Mouse (Mus musculus) olfactory bulb, adult 2 months (tissue): Measurements from ENCODE around the gene Ttc9c. TPM values are rescaled to one million over a fixed set of nuclear protein-coding genes. Genes with fewer than 3 reads are reported as not detected.

Source experiments
- H3K27ac ChIP-seq: fragments of 200-500 bp; 2 replicates; pipeline ENCODE4 v1.5.1; 2012; ENCODE audit warnings: low read depth, low read length; ENCODE audit not compliant: insufficient read depth
- H3K4me1 ChIP-seq: fragments of 200-500 bp; 2 replicates; pipeline ENCODE4 v1.6.1; 2012; ENCODE audit warnings: low read length; ENCODE audit not compliant: control insufficient read depth, insufficient read depth
- H3K4me3 ChIP-seq: fragments of 200-500 bp; 2 replicates; pipeline ENCODE4 v1.5.1; 2012; ENCODE audit warnings: mild to moderate bottlenecking, low read depth, low read length, moderate library complexity; ENCODE audit not compliant: insufficient read depth
- CTCF ChIP-seq: fragments of 200-500 bp; IDR thresholded peaks from 2 replicates; pipeline ENCODE4 v1.5.1; 2012; ENCODE audit warnings: low read depth, mild to moderate bottlenecking, low read length, moderate library complexity; ENCODE audit not compliant: insufficient read depth
- POLR2A ChIP-seq: fragments of 200-500 bp; IDR thresholded peaks from 2 replicates; pipeline ENCODE4 v1.6.1; 2012; ENCODE audit warnings: mild to moderate bottlenecking, low read depth, low read length, moderate library complexity; ENCODE audit not compliant: insufficient read depth
- WGBS: fragments of 180-500 bp; shearing (Covaris S2); methylation state at CpG from one replicate; pipeline ENCODE4 v1.1.7; 2018; 5-methylcytosine and 5-hydroxymethylcytosine counted together
- polyA plus RNA-seq: library from polyadenylated mRNA; stranded (reverse); fragments of >200 nt; gene quantifications from 2 replicates; pipeline ENCODE4 v1.2.4, GENCODE M21; 2012; ENCODE audit warnings: low replicate concordance; ENCODE audit not compliant: missing spikeins, insufficient read depth, insufficient read length

Ttc9c gene
- polyA plus RNA-seq, 1 experiment, result not detected

DNA sequence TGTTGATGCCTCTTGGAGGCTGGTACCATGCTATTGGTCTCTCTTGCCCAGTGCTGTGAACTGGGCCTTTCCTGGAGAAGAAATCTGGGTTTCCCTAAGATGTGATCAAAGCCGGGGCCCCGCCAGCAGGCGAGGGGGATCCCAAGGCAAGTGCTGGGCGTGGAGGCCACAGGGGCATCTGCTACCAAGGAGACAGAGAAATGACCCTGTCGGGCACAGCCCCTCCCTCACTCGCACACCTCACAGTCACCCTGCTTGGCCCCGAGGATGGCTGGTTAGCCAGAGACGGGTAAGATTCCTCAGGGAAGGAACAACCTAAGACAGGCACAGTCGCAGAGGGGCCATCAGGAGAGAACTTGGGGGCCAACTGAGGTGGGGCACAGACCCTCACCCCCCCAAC, 53.6 kb downstream of the Ttc9c start:
- Histone ChIP-seq H3K4me1 (peaks cover 3% of the 10 kb centered on the region), H3K27ac (no peak overlapping the region), H3K4me3 (no peak overlapping the region)
- TF ChIP-seq CTCF (no peak), POLR2A (no peak)
- WGBS, result 97% methylated on average over 9 of the region's 9 CpGs

GRCm38 (mm10) chr19:8763276-8763675, 55.9 kb downstream of the Ttc9c start:
- H3K4me3 ChIP-seq, result no peak overlapping the region
- H3K27ac ChIP-seq, result no peak overlapping the region
- TF ChIP-seq POLR2A (no peak), CTCF (no peak)
- WGBS, result 90% methylated on average over 4 of the region's 4 CpGs
- peaks cover 2% of the 10 kb centered on the region; the same call in 1 of the 2 replicates for H3K4me1 ChIP-seq

DNA sequence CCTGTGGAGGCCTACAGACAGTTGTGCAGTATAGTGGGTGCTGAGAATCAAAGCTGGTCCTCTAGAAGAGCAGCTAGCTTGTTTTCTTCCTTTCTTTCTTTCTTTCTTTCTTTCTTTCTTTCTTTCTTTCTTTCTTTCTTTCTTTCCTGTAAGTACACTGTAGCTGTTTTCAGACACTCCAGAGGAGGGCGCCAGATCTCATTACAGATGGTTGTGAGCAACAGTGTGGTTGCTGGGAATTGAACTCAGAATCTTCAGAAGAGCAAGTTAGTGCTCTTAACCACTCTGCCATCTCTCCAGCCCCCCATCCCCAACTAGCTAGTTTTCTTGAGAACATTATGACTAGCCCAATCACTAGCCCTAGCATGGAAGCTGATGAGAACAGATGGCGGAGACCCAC, 58.4 kb downstream of the Ttc9c start:
- 94% methylated on average over 2 of the region's 2 CpGs for WGBS
- TF ChIP-seq POLR2A, result no peak
- no peak for TF ChIP-seq CTCF
- Histone ChIP-seq H3K4me3 (no peak overlapping the region), H3K4me1 (peaks cover 2% of the 10 kb centered on the region; the same call in 1 of the 2 replicates), H3K27ac (no peak overlapping the region)

Other genes starting within 250 kb of the Ttc9c start
- not detected in 2 replicates for gene Slc22a8, start 228.1 kb downstream of the Ttc9c start, polyA plus RNA-seq
- not detected in 2 replicates for gene Slc22a6, start 201.3 kb downstream of the Ttc9c start, polyA plus RNA-seq
- not detected in 2 replicates for gene Chrm1, start 155.5 kb downstream of the Ttc9c start, polyA plus RNA-seq
- gene Slc3a2, start 96.0 kb downstream of the Ttc9c start, polyA plus RNA-seq, result not detected in 2 replicates
- not detected in 2 replicates for gene Wdr74, start 83.5 kb downstream of the Ttc9c start, polyA plus RNA-seq
- not detected in 2 replicates for gene 1700092M07Rik, start 78.6 kb downstream of the Ttc9c start, polyA plus RNA-seq
- 609 TPM in 1 of 2 replicates, not detected in the other for gene Stx5a, start 77.9 kb downstream of the Ttc9c start, polyA plus RNA-seq
- gene Nxf1, start 62.3 kb downstream of the Ttc9c start, polyA plus RNA-seq, result not detected in 2 replicates
- not detected in 2 replicates for gene Tmem223, start 48.3 kb downstream of the Ttc9c start, polyA plus RNA-seq
- gene Tmem179b, start 44.9 kb downstream of the Ttc9c start, polyA plus RNA-seq, result not detected in 2 replicates
- not detected in 2 replicates for gene Taf6l, start 32.9 kb downstream of the Ttc9c start, polyA plus RNA-seq
- not detected in 2 replicates for gene Polr2g, start 20.8 kb downstream of the Ttc9c start, polyA plus RNA-seq
- not detected in 2 replicates for gene Zbtb3, start 16.8 kb downstream of the Ttc9c start, polyA plus RNA-seq
- 134 and 194 TPM in 2 replicates for gene Hnrnpul2, start 677 bp upstream of the Ttc9c start, polyA plus RNA-seq
- gene AC129217.1, start 10.4 kb upstream of the Ttc9c start, polyA plus RNA-seq, result not detected in 2 replicates
- not detected in 2 replicates for gene Bscl2, start 18.1 kb upstream of the Ttc9c start, polyA plus RNA-seq
- gene Gng3, start 19.9 kb upstream of the Ttc9c start, polyA plus RNA-seq, result not detected in 2 replicates
- gene Lrrn4cl, start 31.4 kb upstream of the Ttc9c start, polyA plus RNA-seq, result not detected in 2 replicates
- gene Ubxn1, start 52.2 kb upstream of the Ttc9c start, polyA plus RNA-seq, result 403 TPM in 1 of 2 replicates, not detected in the other
- gene Uqcc3, start 61.6 kb upstream of the Ttc9c start, polyA plus RNA-seq, result not detected in 2 replicates
- gene Lbhd1, start 64.4 kb upstream of the Ttc9c start, polyA plus RNA-seq, result not detected in 2 replicates
- not detected in 2 replicates for gene Gm49403, start 64.6 kb upstream of the Ttc9c start, polyA plus RNA-seq
- not detected in 2 replicates for gene 1810009A15Rik, start 69.5 kb upstream of the Ttc9c start, polyA plus RNA-seq
- not detected in 2 replicates for gene Gm49416, start 69.6 kb upstream of the Ttc9c start, polyA plus RNA-seq
- gene Ints5, start 73.7 kb upstream of the Ttc9c start, polyA plus RNA-seq, result not detected in 2 replicates
- not detected in 2 replicates for gene Ganab, start 78.7 kb upstream of the Ttc9c start, polyA plus RNA-seq
- gene B3gat3, start 101.0 kb upstream of the Ttc9c start, polyA plus RNA-seq, result not detected in 2 replicates
- not detected in 2 replicates for gene Rom1, start 110.0 kb upstream of the Ttc9c start, polyA plus RNA-seq
- gene Eml3, start 110.2 kb upstream of the Ttc9c start, polyA plus RNA-seq, result not detected in 2 replicates
- not detected in 2 replicates for gene Mta2, start 122.5 kb upstream of the Ttc9c start, polyA plus RNA-seq
- gene Tut1, start 134.5 kb upstream of the Ttc9c start, polyA plus RNA-seq, result not detected in 2 replicates
- 678 TPM in 1 of 2 replicates, not detected in the other for gene Eef1g, start 147.7 kb upstream of the Ttc9c start, polyA plus RNA-seq
- gene Ahnak, start 170.0 kb upstream of the Ttc9c start, polyA plus RNA-seq, result not detected in 2 replicates